Mouse (Mus musculus): ENCODE measurements around the gene Cdk11b. TPM values are rescaled to one million over a fixed set of nuclear protein-coding genes. Genes with fewer than 3 reads are reported as not detected.

Gene Cdk11b
- polyA plus RNA-seq, 1 experiment from 2014 or later, result 53.0 TPM

Other genes starting within 250 kb of the Cdk11b start
- 0.14 and 0.25 TPM in 2 replicates for gene Gabrd, start 226.7 kb upstream of the Cdk11b start, polyA plus RNA-seq (2015; fragmentation: Nextera tagmentation; extraction: Ambion mirVana)
- gene Cfap74, start 215.7 kb upstream of the Cdk11b start, polyA plus RNA-seq (2015; fragmentation: Nextera tagmentation; extraction: Ambion mirVana), result 4.3 and 5.2 TPM in 2 replicates
- gene Tmem52, start 155.7 kb upstream of the Cdk11b start, polyA plus RNA-seq (2015; fragmentation: Nextera tagmentation; extraction: Ambion mirVana), result 0.17 TPM in 1 of 2 replicates, not detected in the other
- 1,056 and 1,102 TPM in 2 replicates for gene Gnb1, start 133.5 kb upstream of the Cdk11b start, polyA plus RNA-seq (2015; fragmentation: Nextera tagmentation; extraction: Ambion mirVana)
- gene Nadk, start 62.5 kb upstream of the Cdk11b start, polyA plus RNA-seq (2015; fragmentation: Nextera tagmentation; extraction: Ambion mirVana), result 80.6 and 85.9 TPM in 2 replicates
- gene Slc35e2, start 23.4 kb upstream of the Cdk11b start, polyA plus RNA-seq (2015; fragmentation: Nextera tagmentation; extraction: Ambion mirVana), result 14.6 and 16.3 TPM in 2 replicates
- gene Gm10563, start 20.6 kb downstream of the Cdk11b start, polyA plus RNA-seq (2015; fragmentation: Nextera tagmentation; extraction: Ambion mirVana), result not detected in 2 replicates
- 4.7 and 6.5 TPM in 2 replicates for gene Mmp23, start 28.5 kb downstream of the Cdk11b start, polyA plus RNA-seq (2015; fragmentation: Nextera tagmentation; extraction: Ambion mirVana)
- 50.6 and 62.2 TPM in 2 replicates for gene Mib2, start 44.3 kb downstream of the Cdk11b start, polyA plus RNA-seq (2015; fragmentation: Nextera tagmentation; extraction: Ambion mirVana)
- gene Fndc10, start 69.5 kb downstream of the Cdk11b start, polyA plus RNA-seq (2015; fragmentation: Nextera tagmentation; extraction: Ambion mirVana), result 17.2 and 20.6 TPM in 2 replicates
- gene Ssu72, start 79.9 kb downstream of the Cdk11b start, polyA plus RNA-seq (2015; fragmentation: Nextera tagmentation; extraction: Ambion mirVana), result 160 and 166 TPM in 2 replicates
- gene Tmem240, start 109.9 kb downstream of the Cdk11b start, polyA plus RNA-seq (2015; fragmentation: Nextera tagmentation; extraction: Ambion mirVana), result 23.8 and 27.0 TPM in 2 replicates
- 92.0 and 99.4 TPM in 2 replicates for gene Atad3a, start 136.2 kb downstream of the Cdk11b start, polyA plus RNA-seq (2015; fragmentation: Nextera tagmentation; extraction: Ambion mirVana)
- gene Vwa1, start 149.8 kb downstream of the Cdk11b start, polyA plus RNA-seq (2015; fragmentation: Nextera tagmentation; extraction: Ambion mirVana), result 32.2 and 33.7 TPM in 2 replicates
- gene Tmem88b, start 161.0 kb downstream of the Cdk11b start, polyA plus RNA-seq (2015; fragmentation: Nextera tagmentation; extraction: Ambion mirVana), result 0.98 and 1.2 TPM in 2 replicates
- not detected in 2 replicates for gene Ankrd65, start 165.6 kb downstream of the Cdk11b start, polyA plus RNA-seq (2015; fragmentation: Nextera tagmentation; extraction: Ambion mirVana)
- gene Mrpl20, start 178.0 kb downstream of the Cdk11b start, polyA plus RNA-seq (2015; fragmentation: Nextera tagmentation; extraction: Ambion mirVana), result 248 and 265 TPM in 2 replicates
- gene Ccnl2, start 187.6 kb downstream of the Cdk11b start, polyA plus RNA-seq (2015; fragmentation: Nextera tagmentation; extraction: Ambion mirVana), result 134 and 137 TPM in 2 replicates
- gene Aurkaip1, start 206.4 kb downstream of the Cdk11b start, polyA plus RNA-seq (2015; fragmentation: Nextera tagmentation; extraction: Ambion mirVana), result 129 TPM in 2 replicates
- 32.5 and 32.7 TPM in 2 replicates for gene Mxra8, start 214.8 kb downstream of the Cdk11b start, polyA plus RNA-seq (2015; fragmentation: Nextera tagmentation; extraction: Ambion mirVana)
- 30.8 and 32.8 TPM in 2 replicates for gene Dvl1, start 222.5 kb downstream of the Cdk11b start, polyA plus RNA-seq (2015; fragmentation: Nextera tagmentation; extraction: Ambion mirVana)
- gene Tas1r3, start 238.5 kb downstream of the Cdk11b start, polyA plus RNA-seq (2015; fragmentation: Nextera tagmentation; extraction: Ambion mirVana), result 0.43 and 0.54 TPM in 2 replicates
- 25.6 and 29.1 TPM in 2 replicates for gene Cptp, start 244.6 kb downstream of the Cdk11b start, polyA plus RNA-seq (2015; fragmentation: Nextera tagmentation; extraction: Ambion mirVana)
- gene Ints11, start 244.7 kb downstream of the Cdk11b start, polyA plus RNA-seq (2015; fragmentation: Nextera tagmentation; extraction: Ambion mirVana), result 71.6 and 78.6 TPM in 2 replicates

Measured in hindbrain, embryonic 15.5 days (tissue).